Mouse (Mus musculus): ENCODE measurements around the gene Pcsk5. TPM values are rescaled to one million over a fixed set of nuclear protein-coding genes. Genes with fewer than 3 reads are reported as not detected.
A peak's percentile ranks its signal among the peaks of the same experiment; 100 is the strongest.

The Pcsk5 gene
- polyA plus RNA-seq, 2 experiments, result 17.4 to 21.7 TPM

DNA sequence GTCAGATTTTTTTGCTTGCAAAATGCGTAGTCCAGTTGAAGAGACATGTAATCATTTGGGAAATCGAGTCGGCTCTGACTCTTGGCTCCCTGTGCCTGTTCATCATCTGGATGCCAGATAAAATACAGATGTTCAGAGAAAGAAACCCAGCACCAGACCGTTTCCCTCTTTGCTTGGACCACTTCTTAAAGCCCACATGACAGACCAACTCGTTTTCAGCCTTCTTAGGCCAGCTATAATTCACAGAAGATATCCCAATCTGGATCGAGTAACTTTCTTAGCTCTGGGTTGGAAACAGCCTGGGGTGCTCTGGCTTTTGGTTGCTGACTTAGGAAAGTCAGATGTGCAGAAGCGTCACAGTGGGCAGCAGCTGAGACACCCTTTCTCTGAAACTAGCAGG lies 365.6 kb downstream of the Pcsk5 start:
- no peak overlapping the region for H3K4me2 ChIP-seq (replicated peaks; ENCODE audit: low read depth, low read length, severe bottlenecking)
- peak; percentile 56 for ATAC-seq (ENCODE audit: low FRiP score, low read depth)

DNA sequence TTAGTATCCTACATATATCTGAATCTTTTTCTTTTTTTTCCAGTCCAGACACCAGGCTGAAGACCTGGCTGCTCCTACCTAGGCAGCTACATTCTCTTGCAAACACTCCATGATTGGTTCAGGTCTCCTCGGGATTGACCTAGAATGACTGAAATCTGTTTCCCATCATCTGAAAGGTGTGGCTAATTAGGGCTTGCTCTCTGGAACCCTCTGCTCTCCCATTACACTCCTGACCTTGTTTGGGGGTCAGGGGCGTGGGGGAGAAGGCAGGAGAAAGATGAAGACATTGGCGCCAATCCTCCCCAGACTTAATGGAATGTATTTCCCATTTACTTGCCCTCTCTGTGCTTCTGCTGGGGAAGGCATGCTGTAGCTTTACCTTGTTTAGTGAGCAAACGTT lies 366.2 kb downstream of the Pcsk5 start:
- no peak for TF ChIP-seq POLR2A (IDR thresholded peaks at IDR 0.05; ENCODE audit: borderline replicate concordance, extremely low read depth, insufficient read depth, insufficient read length)
- Histone ChIP-seq H3K9me3 (ENCODE audit: control insufficient read depth, low read length) (no peaks in the 10 kb centered on the region), H3K4me3 (replicated peaks; ENCODE audit: low read length) (no peak overlapping the region), H3K27me3 (ENCODE audit: control insufficient read depth, insufficient read depth, low read length) (peaks cover 3% of the 10 kb centered on the region; the same call in 1 of the 2 replicates), H3K4me2 (replicated peaks; ENCODE audit: low read depth, low read length, severe bottlenecking) (no peak overlapping the region), H3K36me3 (ENCODE audit: control insufficient read depth, insufficient read depth, low read length) (no peaks in the 10 kb centered on the region), H3K4me1 (ENCODE audit: control insufficient read depth, insufficient read depth, low read length) (peaks cover 6% of the 10 kb centered on the region; the same call in 1 of the 2 replicates), H3K9ac (ENCODE audit: low read depth, low read length, severe bottlenecking) (no peak overlapping the region), H3K27ac (replicated peaks; ENCODE audit: low read depth, low read length) (no peak overlapping the region)
- no peak for DNase-seq (ENCODE audit: low spot score)
- WGBS, result 19% methylated on average over 4 of the region's 4 CpGs
- ATAC-seq (ENCODE audit: low FRiP score, low read depth), result peak; percentile 24; the same call in 1 of the 2 replicates

More for the DNA sequence above, 365.6 kb downstream of the Pcsk5 start:
- 16% methylated on average over 7 of the region's 7 CpGs for WGBS
- H3K36me3 ChIP-seq (ENCODE audit: control insufficient read depth, insufficient read depth, low read length), result no peaks in the 10 kb centered on the region
- no peak overlapping the region for H3K9ac ChIP-seq (ENCODE audit: low read depth, low read length, severe bottlenecking)
- no peaks in the 10 kb centered on the region for H3K9me3 ChIP-seq (ENCODE audit: control insufficient read depth, low read length)
- H3K27ac ChIP-seq (replicated peaks; ENCODE audit: low read depth, low read length), result no peak overlapping the region
- DNase-seq (ENCODE audit: low spot score), result peak; percentile 63
- TF ChIP-seq POLR2A (IDR thresholded peaks at IDR 0.05; ENCODE audit: borderline replicate concordance, extremely low read depth, insufficient read depth, insufficient read length), result no peak
- peaks cover 6% of the 10 kb centered on the region; the same call in 1 of the 2 replicates for H3K4me1 ChIP-seq (ENCODE audit: control insufficient read depth, insufficient read depth, low read length)
- no peak overlapping the region for H3K4me3 ChIP-seq (replicated peaks; ENCODE audit: low read length)
- peaks cover 3% of the 10 kb centered on the region; the same call in 1 of the 2 replicates for H3K27me3 ChIP-seq (ENCODE audit: control insufficient read depth, insufficient read depth, low read length)

DNA sequence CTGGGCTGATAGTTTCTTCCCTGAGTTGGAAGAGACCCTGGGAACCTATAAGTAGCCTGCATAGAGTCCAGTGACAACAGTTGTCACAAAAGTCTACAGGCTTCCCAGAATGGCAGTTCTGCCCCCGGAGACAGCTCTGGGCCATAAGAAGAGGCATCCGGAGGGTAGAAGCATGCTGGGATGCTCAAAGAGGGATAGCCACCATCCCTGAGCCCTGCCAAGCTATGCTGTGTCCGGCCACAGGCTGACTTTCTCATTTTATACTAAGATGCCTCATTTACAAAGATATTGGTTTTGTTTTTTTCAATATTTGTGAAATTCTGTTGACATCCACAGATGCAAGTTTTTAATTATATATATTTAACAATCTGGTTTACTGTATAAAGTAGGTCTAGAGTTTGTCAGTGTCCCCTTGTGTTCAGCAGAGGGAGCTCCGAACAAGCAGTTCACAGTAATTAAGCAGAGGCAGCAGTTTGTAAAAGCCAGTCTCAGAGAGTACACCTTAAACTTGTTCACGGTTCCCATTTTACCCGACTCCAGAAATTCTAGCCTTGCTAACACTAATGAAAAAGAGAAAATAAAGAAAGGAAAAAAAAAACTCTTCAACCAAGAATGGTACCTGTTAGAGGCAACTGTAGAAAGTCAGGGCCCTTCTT lies 369.7 kb downstream of the Pcsk5 start:
- WGBS, result 45% methylated on average over 6 of the region's 6 CpGs
- DNase-seq (ENCODE audit: low spot score) (peak; percentile 28), ATAC-seq (ENCODE audit: low FRiP score, low read depth) (0 out of 2 replicates have a peak, but pooled peaks have one; percentile 50)
- Histone ChIP-seq H3K9ac (ENCODE audit: low read depth, low read length, severe bottlenecking) (no peak overlapping the region), H3K4me3 (replicated peaks; ENCODE audit: low read length) (no peak overlapping the region), H3K4me2 (replicated peaks; ENCODE audit: low read depth, low read length, severe bottlenecking) (no peak overlapping the region), H3K36me3 (ENCODE audit: control insufficient read depth, insufficient read depth, low read length) (no peaks in the 10 kb centered on the region), H3K27ac (replicated peaks; ENCODE audit: low read depth, low read length) (no peak overlapping the region), H3K4me1 (ENCODE audit: control insufficient read depth, insufficient read depth, low read length) (peaks cover 6% of the 10 kb centered on the region; the same call in 1 of the 2 replicates), H3K27me3 (ENCODE audit: control insufficient read depth, insufficient read depth, low read length) (peaks cover 3% of the 10 kb centered on the region; the same call in 1 of the 2 replicates), H3K9me3 (ENCODE audit: control insufficient read depth, low read length) (no peaks in the 10 kb centered on the region)
- no peak for TF ChIP-seq POLR2A (IDR thresholded peaks at IDR 0.05; ENCODE audit: borderline replicate concordance, extremely low read depth, insufficient read depth, insufficient read length)

DNA sequence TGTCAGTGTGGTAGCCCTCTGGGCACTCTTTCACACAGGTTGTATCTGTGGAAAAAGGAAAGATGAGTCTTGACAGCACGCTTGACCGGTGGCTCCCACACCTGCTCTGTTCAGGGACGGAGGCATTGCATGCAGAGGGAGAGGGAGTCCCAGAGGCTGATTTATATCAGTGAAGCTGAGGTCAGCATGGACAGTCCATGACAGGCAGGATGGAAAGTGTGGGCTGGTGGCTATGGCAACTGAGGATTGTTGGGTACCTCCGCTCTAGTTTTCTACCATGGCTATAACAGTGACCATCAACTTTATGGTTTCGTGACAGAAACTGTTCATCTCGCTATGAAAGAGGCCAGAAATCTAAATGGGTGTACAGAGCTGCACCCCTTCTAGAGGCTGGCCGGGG lies 385.4 kb downstream of the Pcsk5 start:
- H3K9me3 ChIP-seq (ENCODE audit: control insufficient read depth, low read length), result no peaks in the 10 kb centered on the region
- ATAC-seq (ENCODE audit: low FRiP score, low read depth), result no peak
- no peak for TF ChIP-seq POLR2A (IDR thresholded peaks at IDR 0.05; ENCODE audit: borderline replicate concordance, extremely low read depth, insufficient read depth, insufficient read length)
- no peaks in the 10 kb centered on the region for H3K27me3 ChIP-seq (ENCODE audit: control insufficient read depth, insufficient read depth, low read length)
- no peaks in the 10 kb centered on the region for H3K36me3 ChIP-seq (ENCODE audit: control insufficient read depth, insufficient read depth, low read length)
- H3K9ac ChIP-seq (ENCODE audit: low read depth, low read length, severe bottlenecking), result no peak overlapping the region
- no peak overlapping the region for H3K27ac ChIP-seq (replicated peaks; ENCODE audit: low read depth, low read length)
- no peaks in the 10 kb centered on the region for H3K4me1 ChIP-seq (ENCODE audit: control insufficient read depth, insufficient read depth, low read length)
- no peak for DNase-seq (ENCODE audit: low spot score)
- H3K4me3 ChIP-seq (replicated peaks; ENCODE audit: low read length), result no peak overlapping the region
- H3K4me2 ChIP-seq (replicated peaks; ENCODE audit: low read depth, low read length, severe bottlenecking), result no peak overlapping the region
- WGBS, result 88% methylated on average over 7 of the region's 7 CpGs

DNA sequence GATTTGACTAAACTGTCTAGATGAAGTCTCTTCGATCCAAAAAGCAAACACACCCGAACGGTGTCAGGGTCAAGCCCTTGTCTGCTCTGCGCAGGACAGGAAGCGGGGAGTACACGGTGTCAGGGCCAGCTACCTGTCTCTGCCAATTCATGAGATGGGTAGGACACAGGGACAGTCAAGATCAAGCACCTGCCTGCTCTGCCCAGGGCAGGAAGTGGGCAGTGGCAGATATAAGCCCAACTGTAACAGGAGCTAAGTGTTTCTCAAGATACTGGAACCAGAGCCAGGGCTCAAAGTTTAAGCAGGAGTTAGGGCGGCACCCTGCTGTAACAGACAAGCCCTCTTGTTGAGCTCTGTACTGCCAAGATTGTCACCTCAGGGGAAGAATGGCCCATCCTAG lies 393.9 kb downstream of the Pcsk5 start:
- Histone ChIP-seq H3K27me3 (ENCODE audit: control insufficient read depth, insufficient read depth, low read length) (no peaks in the 10 kb centered on the region), H3K4me1 (ENCODE audit: control insufficient read depth, insufficient read depth, low read length) (peaks cover 9% of the 10 kb centered on the region), H3K9me3 (ENCODE audit: control insufficient read depth, low read length) (no peaks in the 10 kb centered on the region), H3K4me2 (replicated peaks; ENCODE audit: low read depth, low read length, severe bottlenecking) (no peak overlapping the region), H3K4me3 (replicated peaks; ENCODE audit: low read length) (no peak overlapping the region), H3K9ac (ENCODE audit: low read depth, low read length, severe bottlenecking) (no peak overlapping the region), H3K27ac (replicated peaks; ENCODE audit: low read depth, low read length) (no peak overlapping the region), H3K36me3 (ENCODE audit: control insufficient read depth, insufficient read depth, low read length) (no peaks in the 10 kb centered on the region)
- no peak for ATAC-seq (ENCODE audit: low FRiP score, low read depth)
- WGBS, result 88% methylated on average over 7 of the region's 7 CpGs
- TF ChIP-seq POLR2A (IDR thresholded peaks at IDR 0.05; ENCODE audit: borderline replicate concordance, extremely low read depth, insufficient read depth, insufficient read length), result no peak
- DNase-seq (ENCODE audit: low spot score), result no peak
